ENCODE assay signal across 26 mouse cellular contexts in genomic region chr3:146652431-146652830, GRCm38 (mm10). TPM values are rescaled to one million over a fixed set of nuclear protein-coding genes. Genes with fewer than 3 reads are reported as not detected.
DNase-seq lines count a peak whose midpoint lies in the region; ATAC-seq lines count a peak whose summit lies in the region.
"Had no signal": no experiment of that assay in that cellular context is flagged by ENCODE, and none has a peak within 500 bp of the region (broad histone marks: within the 10 kb centered on the region; RNA-seq: fewer than 3 reads in every experiment).

No protein-coding gene starts in this region.

- no peak overlapping the region for H3K4me3 ChIP-seq in lung, embryonic 16.5 days (ENCODE audit: low read length)
- no peak overlapping the region for H3K4me3 ChIP-seq in midbrain, embryonic 11.5 days (ENCODE audit: low read depth, low read length)
- H3K4me3 ChIP-seq: embryonic facial prominence, embryonic 15.5 days; erythroblast, embryonic 14.5 days; forebrain, embryonic 10.5 days; gastrocnemius, adult 2 months; heart, embryonic 12.5 days; hindbrain, embryonic 10.5 days; intestine, embryonic 15.5 days had no signal

- H3K9ac ChIP-seq in lung, embryonic 16.5 days (ENCODE audit: low read length): no peak overlapping the region
- no peak overlapping the region for H3K9ac ChIP-seq in midbrain, embryonic 11.5 days (ENCODE audit: low read length)
- H3K9ac ChIP-seq: embryonic facial prominence, embryonic 15.5 days; heart, embryonic 12.5 days; hindbrain, embryonic 14.5 days; intestine, embryonic 15.5 days had no signal

- H3K36me3 ChIP-seq in lung, embryonic 16.5 days (ENCODE audit: control insufficient read depth, insufficient read depth, low read length): no peaks in the 10 kb centered on the region
- no peaks in the 10 kb centered on the region for H3K36me3 ChIP-seq in midbrain, embryonic 11.5 days (ENCODE audit: control insufficient read depth, insufficient read depth, low read length)
- H3K36me3 ChIP-seq: embryonic facial prominence, embryonic 15.5 days; forebrain, embryonic 10.5 days; heart, embryonic 12.5 days; hindbrain, embryonic 10.5 days; intestine, embryonic 15.5 days had no signal

- peaks cover 5% of the 10 kb centered on the region; the same call in 1 of the 2 replicates for H3K4me1 ChIP-seq in lung, embryonic 16.5 days (replicated peaks; ENCODE audit: control insufficient read depth, insufficient read depth, low read length)
- H3K4me1 ChIP-seq in midbrain, embryonic 11.5 days (ENCODE audit: control insufficient read depth, insufficient read depth, low read length): no peaks in the 10 kb centered on the region
- H3K4me1 ChIP-seq: embryonic facial prominence, embryonic 15.5 days had no signal

- H3K9me3 ChIP-seq in lung, embryonic 16.5 days (ENCODE audit: control insufficient read depth, low read length): no peaks in the 10 kb centered on the region
- no peaks in the 10 kb centered on the region for H3K9me3 ChIP-seq in midbrain, embryonic 11.5 days (ENCODE audit: control insufficient read depth, low read length)
- H3K9me3 ChIP-seq: embryonic facial prominence, embryonic 15.5 days; forebrain, embryonic 10.5 days; heart, embryonic 12.5 days; hindbrain, embryonic 10.5 days; intestine, embryonic 15.5 days had no signal

- no peaks in the 10 kb centered on the region for H3K27me3 ChIP-seq in lung, embryonic 16.5 days (ENCODE audit: control insufficient read depth, insufficient read depth, low read depth, low read length)
- no peaks in the 10 kb centered on the region for H3K27me3 ChIP-seq in midbrain, embryonic 11.5 days (ENCODE audit: control insufficient read depth, insufficient read depth, low read length)
- H3K27me3 ChIP-seq: embryonic facial prominence, embryonic 15.5 days; heart, embryonic 12.5 days; intestine, embryonic 15.5 days had no signal

- 0 out of 2 replicates have a peak, but pooled peaks have one; percentile 4 for ATAC-seq in lung, embryonic 16.5 days (ENCODE audit: low read depth)
- ATAC-seq in midbrain, embryonic 11.5 days (ENCODE audit: low FRiP score): no peak
- ATAC-seq: forebrain, embryonic 14.5 days; intestine, embryonic 15.5 days had no signal

- WGBS in lung, embryonic 16.5 days: 70% methylated on average over 5 of the region's 5 CpGs
- WGBS in midbrain, embryonic 11.5 days: 90% methylated on average over 5 of the region's 5 CpGs

- H3K4me2 ChIP-seq in lung, embryonic 16.5 days (ENCODE audit: low read depth, low read length): no peak overlapping the region
- H3K4me2 ChIP-seq in midbrain, embryonic 11.5 days: no peak overlapping the region
- H3K4me2 ChIP-seq: embryonic facial prominence, embryonic 15.5 days; heart, embryonic 12.5 days; hindbrain, embryonic 14.5 days; intestine, embryonic 15.5 days had no signal

- no peak overlapping the region for H3K27ac ChIP-seq in lung, embryonic 16.5 days (ENCODE audit: low read length)
- no peak overlapping the region for H3K27ac ChIP-seq in midbrain, embryonic 11.5 days (ENCODE audit: low read depth, low read length)
- H3K27ac ChIP-seq: embryonic facial prominence, embryonic 15.5 days; forebrain, embryonic 10.5 days; gastrocnemius, adult 2 months; hindbrain, embryonic 10.5 days; hindbrain, embryonic 14.5 days; intestine, embryonic 15.5 days had no signal

- DNase-seq in heart, adult 11 months: peak; percentile 51
- DNase-seq in heart, adult 8-10 months (ENCODE audit: low spot score): no peak
- DNase-seq in lung, postnatal 14 days: no peak
- peak; percentile 56 for DNase-seq in adrenal gland, postnatal 14 days
- no peak for DNase-seq in ovary, postnatal 36 days (ENCODE audit: low spot score)
- DNase-seq in midbrain, embryonic 11.5 days (ENCODE audit: low spot score, missing footprints): no peak
- DNase-seq: cerebellum, adult 18-20 months; cerebellum, adult 9-11 months; cerebellum, postnatal 36 days; gastrocnemius, adult 2 months; gastrocnemius, postnatal 25 days had no signal

RNA-seq across cellular contexts. Expression of gene 4930503B20Rik, which starts 1.3 kb away (rescaled TPM):
- total RNA-seq in heart, adult 8-10 months (2022): under 1 TPM in 1 of 4 experiments, not detected in 3; 0.16 TPM
- not detected in 2 replicates for polyA plus RNA-seq in lung, embryonic 16.5 days (2015; fragmentation: Nextera tagmentation; extraction: Ambion mirVana)
- not detected in 2 replicates for total RNA-seq in adrenal gland, postnatal 14 days (2021)
- polyA plus RNA-seq in midbrain, embryonic 11.5 days (2014; fragmentation: Nextera tagmentation; extraction: Ambion mirVana): not detected in 2 replicates
- total RNA-seq: gastrocnemius, adult 2 months; gastrocnemius, postnatal 25 days; heart, postnatal 25 days had no signal
- polyA plus RNA-seq: C2C12; embryonic facial prominence, embryonic 11.5 days; erythroblast, embryonic 14.5 days; forebrain, embryonic 10.5 days; forebrain, embryonic 14.5 days; heart, embryonic 12.5 days; hindbrain, embryonic 10.5 days; hindbrain, embryonic 14.5 days; intestine, embryonic 15.5 days had no signal

RNA-seq across cellular contexts. Expression of gene Samd13, which starts 33.0 kb away (rescaled TPM):
- total RNA-seq in heart, adult 8-10 months (2022): 1 to 10 TPM; 2.4 to 3.9 (median 3.2) TPM
- polyA plus RNA-seq in lung, embryonic 16.5 days (2015; fragmentation: Nextera tagmentation; extraction: Ambion mirVana): 1.4 TPM in 2 replicates
- 0.82 and 0.83 TPM in 2 replicates for total RNA-seq in adrenal gland, postnatal 14 days (2021)
- polyA plus RNA-seq in midbrain, embryonic 11.5 days (2014; fragmentation: Nextera tagmentation; extraction: Ambion mirVana): 0.26 and 0.80 TPM in 2 replicates
- polyA plus RNA-seq: erythroblast, embryonic 14.5 days had no signal

RNA-seq across cellular contexts. Expression of gene Dnase2b, which starts 37.0 kb away (rescaled TPM):
- not detected for total RNA-seq in heart, adult 8-10 months (2022)
- 0.10 TPM in 1 of 2 replicates, not detected in the other for polyA plus RNA-seq in lung, embryonic 16.5 days (2015; fragmentation: Nextera tagmentation; extraction: Ambion mirVana)
- total RNA-seq in adrenal gland, postnatal 14 days (2021): 1.3 TPM in 1 of 2 replicates, not detected in the other
- polyA plus RNA-seq in midbrain, embryonic 11.5 days (2014; fragmentation: Nextera tagmentation; extraction: Ambion mirVana): not detected in 2 replicates
- total RNA-seq: gastrocnemius, postnatal 25 days; granulocyte monocyte progenitor cell, adult 5-6 weeks; heart, postnatal 25 days; MEL had no signal
- polyA plus RNA-seq: C2C12; embryonic facial prominence, embryonic 11.5 days; erythroblast, embryonic 14.5 days; forebrain, embryonic 10.5 days; forebrain, embryonic 14.5 days; heart, embryonic 12.5 days; heart, embryonic 16.5 days; hindbrain, embryonic 10.5 days; hindbrain, embryonic 14.5 days had no signal

Comparison
In these comparisons a context has a peak if more than half of its experiments do, and no peak if none do; other contexts are left out.
1. DNase-seq: peak in heart, adult 11 months (single experiment) and adrenal gland, postnatal 14 days (single experiment); none in heart, adult 8-10 months (single experiment), lung, postnatal 14 days (single experiment), ovary, postnatal 36 days (single experiment) and midbrain, embryonic 11.5 days (single experiment).